Mouse (Mus musculus) kidney, embryonic 15.5 days (tissue): ENCODE data around the gene Top1. TPM values are rescaled to one million over a fixed set of nuclear protein-coding genes. Genes with fewer than 3 reads are reported as not detected.

Experiments used
- ATAC-seq: fragments of 200-750 bp; cut with Nextera tagmentation; replicated peaks from 2 replicates; pipeline ENCODE4 v1.8.0; 2017; ENCODE audit warnings: moderate TSS enrichment; ENCODE audit not compliant: low FRiP score
- H3K27ac ChIP-seq: fragments of 300-500 bp; sonication (generic); 2 replicates; pipeline ENCODE4 v1.5.1; 2015; ENCODE audit warnings: mild to moderate bottlenecking, inconsistent platforms
- H3K27me3 ChIP-seq: fragments of 300-500 bp; sonication (generic); 2 replicates; pipeline ENCODE4 v1.6.1; 2015; ENCODE audit warnings: inconsistent platforms
- H3K36me3 ChIP-seq: fragments of 300-500 bp; sonication (generic); 2 replicates; pipeline ENCODE4 v1.6.1; 2015; ENCODE audit warnings: inconsistent platforms
- H3K4me1 ChIP-seq: fragments of 300-500 bp; sonication (generic); 2 replicates; pipeline ENCODE4 v1.6.1; 2015; ENCODE audit warnings: inconsistent platforms
- H3K4me2 ChIP-seq: fragments of 300-500 bp; sonication (generic); 2 replicates; pipeline ENCODE4 v1.6.1; 2015; ENCODE audit warnings: moderate library complexity, mild to moderate bottlenecking, inconsistent platforms
- H3K4me3 ChIP-seq: fragments of 300-500 bp; sonication (generic); replicated peaks from 2 replicates; pipeline ENCODE4 v1.5.1; 2015; ENCODE audit warnings: mild to moderate bottlenecking, inconsistent platforms
- H3K9ac ChIP-seq: fragments of 300-500 bp; sonication (generic); 2 replicates; pipeline ENCODE4 v1.6.1; 2015; ENCODE audit warnings: mild to moderate bottlenecking, inconsistent platforms
- H3K9me3 ChIP-seq: fragments of 300-500 bp; sonication (generic); replicated peaks from 2 replicates; pipeline ENCODE4 v1.6.1; 2016; ENCODE audit warnings: inconsistent platforms
- WGBS: fragments of 180-500 bp; shearing (Covaris S2); methylation state at CpG from one replicate; pipeline ENCODE4 v1.1.7; 2015; ENCODE audit warnings: mixed read lengths; 5-methylcytosine and 5-hydroxymethylcytosine counted together
- polyA plus RNA-seq: library from polyadenylated mRNA; unstranded; fragments of >200 nt; fragmentation: Nextera tagmentation; extraction: Ambion mirVana; gene quantifications from 2 replicates; pipeline ENCODE4 v1.2.1, GENCODE M21; 2015

Top1 gene
- polyA plus RNA-seq, 1 experiment from 2014 or later, result 92.2 TPM

DNA sequence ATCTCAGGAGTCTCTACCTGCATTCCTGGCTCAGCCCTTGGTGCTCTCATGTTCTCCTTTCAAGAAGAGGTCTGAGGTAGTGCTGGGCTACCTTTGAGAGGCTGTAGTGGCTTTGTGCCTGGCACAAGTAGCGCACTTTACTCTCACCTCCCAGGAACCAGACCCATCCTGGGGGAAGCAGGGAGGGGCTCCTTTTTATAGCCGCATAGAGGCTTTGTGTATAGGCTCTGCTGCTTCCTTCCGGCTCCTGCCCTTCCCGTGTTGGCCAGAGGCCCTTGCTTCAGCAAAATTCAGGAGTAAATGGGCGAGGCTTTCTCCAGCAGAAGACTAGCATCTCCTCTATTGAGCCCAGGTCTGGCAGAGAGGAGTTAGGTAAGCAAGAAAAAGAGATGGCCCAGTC is 92.7 kb downstream of the Top1 start:
- Histone ChIP-seq H3K27ac (peak overlapping the region; percentile 19; the same call in 1 of the 2 replicates), H3K27me3 (no peaks in the 10 kb centered on the region), H3K36me3 (peaks cover 51% of the 10 kb centered on the region), H3K4me2 (no peak overlapping the region), H3K9me3 (no peaks in the 10 kb centered on the region), H3K9ac (no peak overlapping the region), H3K4me3 (no peak overlapping the region), H3K4me1 (peaks cover 85% of the 10 kb centered on the region)
- ATAC-seq, result no peak
- 63% methylated on average over 5 of the region's 5 CpGs for WGBS

- H3K27ac ChIP-seq, result peak overlapping the region; percentile 59
- H3K36me3 ChIP-seq, result peaks cover 41% of the 10 kb centered on the region
- H3K9ac ChIP-seq, result no peak overlapping the region
- no peaks in the 10 kb centered on the region for H3K9me3 ChIP-seq
- H3K4me2 ChIP-seq, result no peak overlapping the region
- H3K4me1 ChIP-seq, result peaks cover 74% of the 10 kb centered on the region
- no peak overlapping the region for H3K4me3 ChIP-seq
- 47% methylated on average over 2 of the region's 2 CpGs for WGBS
- no peaks in the 10 kb centered on the region for H3K27me3 ChIP-seq
- ATAC-seq, result no peak
Observed at GRCm38 (mm10) chr2:160739647-160740356, 94.1 kb downstream of the Top1 start.

DNA sequence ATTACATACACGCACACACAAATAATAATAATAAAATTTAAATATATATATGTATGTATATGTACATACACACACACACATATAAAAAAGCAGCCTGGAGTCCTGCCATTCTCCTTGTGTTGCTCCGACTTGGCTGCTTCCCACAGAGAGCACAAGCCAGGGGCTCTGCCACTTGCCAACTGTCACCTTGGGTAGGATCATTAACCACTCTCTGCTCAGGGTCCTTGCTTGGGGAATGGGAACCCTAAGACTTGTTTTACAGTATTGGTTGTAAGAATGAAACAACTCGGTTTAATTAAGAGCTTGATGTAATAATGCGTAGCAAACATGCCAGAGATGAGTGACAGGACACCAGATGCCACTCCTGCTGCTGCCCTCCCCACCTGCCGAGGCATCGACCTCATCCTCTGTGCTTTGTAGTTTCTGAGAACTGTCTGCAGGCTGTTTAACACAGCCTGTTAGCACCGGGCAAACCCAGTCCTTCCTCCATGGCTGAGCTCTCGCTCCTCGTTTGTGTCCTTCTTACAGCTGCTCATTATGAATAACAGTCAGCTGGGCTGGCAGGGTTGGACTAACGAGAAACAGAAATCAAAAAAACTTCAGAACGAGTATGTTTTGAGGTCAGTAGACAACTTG is 95.0 kb downstream of the Top1 start:
- H3K4me3 ChIP-seq, result no peak overlapping the region
- H3K4me2 ChIP-seq, result no peak overlapping the region
- no peaks in the 10 kb centered on the region for H3K9me3 ChIP-seq
- 73% methylated on average over 11 of the region's 11 CpGs for WGBS
- ATAC-seq, result no peak
- no peaks in the 10 kb centered on the region for H3K27me3 ChIP-seq
- H3K9ac ChIP-seq, result no peak overlapping the region
- H3K4me1 ChIP-seq, result peaks cover 69% of the 10 kb centered on the region
- H3K36me3 ChIP-seq, result peaks cover 34% of the 10 kb centered on the region
- H3K27ac ChIP-seq, result peak overlapping the region; percentile 72

DNA sequence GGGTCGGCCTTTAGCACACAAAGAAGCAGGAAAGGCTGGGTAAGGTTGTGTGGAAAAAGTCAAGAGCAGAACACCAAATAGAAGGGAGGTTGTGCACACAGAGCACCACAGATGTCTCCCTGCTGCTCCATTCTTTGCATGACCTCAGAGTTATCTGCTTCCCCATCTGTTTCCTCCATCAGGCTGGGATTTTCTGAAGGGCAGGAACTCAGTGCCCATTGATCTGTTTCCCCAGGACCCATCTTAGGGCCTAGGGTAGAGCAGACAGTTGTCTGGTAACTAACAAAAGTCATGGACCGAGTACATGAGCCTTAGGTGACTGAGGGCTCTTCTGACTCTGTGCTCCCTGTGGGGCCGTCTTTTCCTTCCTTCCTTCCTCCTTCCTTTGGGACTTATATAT is 95.9 kb downstream of the Top1 start:
- WGBS, result 74% methylated on average over 3 of the region's 3 CpGs
- H3K4me2 ChIP-seq, result no peak overlapping the region
- H3K9me3 ChIP-seq, result no peaks in the 10 kb centered on the region
- 0 out of 2 replicates have a peak, but pooled peaks have one; percentile 22 for ATAC-seq
- H3K4me1 ChIP-seq, result peaks cover 63% of the 10 kb centered on the region
- peak overlapping the region; percentile 72 for H3K27ac ChIP-seq
- no peaks in the 10 kb centered on the region for H3K27me3 ChIP-seq
- peaks cover 32% of the 10 kb centered on the region for H3K36me3 ChIP-seq
- no peak overlapping the region for H3K4me3 ChIP-seq
- H3K9ac ChIP-seq, result no peak overlapping the region

GRCm38 (mm10) chr2:160742161-160742609 is 96.5 kb downstream of the Top1 start:
- no peak overlapping the region for H3K4me2 ChIP-seq
- peaks cover 59% of the 10 kb centered on the region for H3K4me1 ChIP-seq
- H3K9ac ChIP-seq, result no peak overlapping the region
- peaks cover 32% of the 10 kb centered on the region for H3K36me3 ChIP-seq
- 0 out of 2 replicates have a peak, but pooled peaks have one; percentile 16 for ATAC-seq
- no peaks in the 10 kb centered on the region for H3K9me3 ChIP-seq
- H3K27ac ChIP-seq, result peak overlapping the region; percentile 72
- no peaks in the 10 kb centered on the region for H3K27me3 ChIP-seq
- 61% methylated on average over 1 of the region's 1 CpGs for WGBS
- no peak overlapping the region for H3K4me3 ChIP-seq

DNA sequence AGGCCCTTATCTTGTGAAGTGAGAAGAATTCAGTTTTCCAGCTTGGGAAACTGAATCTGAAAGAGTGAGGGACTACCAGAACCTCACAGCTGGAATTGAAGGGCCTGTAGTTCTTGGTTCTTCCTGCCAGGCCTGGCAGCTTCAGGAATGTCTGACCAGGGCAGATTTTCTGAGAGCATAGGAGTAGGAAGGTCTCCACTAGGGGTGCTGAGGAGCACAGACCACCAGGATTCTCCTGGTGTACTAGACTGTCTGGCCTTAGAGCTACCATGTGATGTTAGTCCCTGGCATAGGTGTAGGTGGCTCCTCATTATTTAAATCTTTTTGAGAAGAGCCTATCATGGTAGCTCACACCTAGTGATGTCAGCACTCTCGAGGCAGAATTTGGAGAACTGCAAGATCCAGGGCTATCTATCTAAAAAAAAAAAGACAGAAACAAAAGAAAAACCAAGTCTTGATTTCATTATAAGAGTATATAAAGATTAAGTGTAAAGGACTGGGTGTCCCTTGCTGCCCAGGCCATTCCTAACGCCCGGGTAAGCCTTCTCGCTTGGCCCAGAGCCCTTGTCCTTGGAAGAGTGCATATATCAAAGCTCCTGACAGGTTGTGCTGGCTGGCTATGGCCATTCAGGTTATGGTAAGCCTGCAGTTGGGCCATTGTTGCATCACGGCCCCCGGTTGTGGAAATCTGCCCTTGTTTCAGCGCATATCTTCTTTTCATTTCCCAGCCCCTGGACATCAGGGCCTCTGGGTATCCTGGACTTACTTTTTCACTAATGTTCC is 98.5 kb downstream of the Top1 start:
- 0 out of 2 replicates have a peak, but pooled peaks have one; percentile 40 for ATAC-seq
- Histone ChIP-seq H3K27me3 (no peaks in the 10 kb centered on the region), H3K4me2 (no peak overlapping the region), H3K4me3 (no peak overlapping the region), H3K4me1 (peaks cover 43% of the 10 kb centered on the region), H3K9me3 (no peaks in the 10 kb centered on the region), H3K36me3 (peaks cover 44% of the 10 kb centered on the region), H3K9ac (no peak overlapping the region), H3K27ac (0 out of 2 replicates have a peak overlapping the region, but pooled peaks have one; percentile 18)
- WGBS, result 77% methylated on average over 7 of the region's 7 CpGs

- no peak overlapping the region for H3K4me2 ChIP-seq
- H3K4me3 ChIP-seq, result no peak overlapping the region
- H3K4me1 ChIP-seq, result peaks cover 37% of the 10 kb centered on the region
- 0 out of 2 replicates have a peak overlapping the region, but pooled peaks have one; percentile 18 for H3K27ac ChIP-seq
- no peak for ATAC-seq
- no peaks in the 10 kb centered on the region for H3K9me3 ChIP-seq
- H3K27me3 ChIP-seq, result no peaks in the 10 kb centered on the region
- peaks cover 50% of the 10 kb centered on the region for H3K36me3 ChIP-seq
- H3K9ac ChIP-seq, result no peak overlapping the region
- WGBS, result 80% methylated on average over 5 of the region's 5 CpGs
Observed at GRCm38 (mm10) chr2:160744823-160745210, 99.1 kb downstream of the Top1 start.

DNA sequence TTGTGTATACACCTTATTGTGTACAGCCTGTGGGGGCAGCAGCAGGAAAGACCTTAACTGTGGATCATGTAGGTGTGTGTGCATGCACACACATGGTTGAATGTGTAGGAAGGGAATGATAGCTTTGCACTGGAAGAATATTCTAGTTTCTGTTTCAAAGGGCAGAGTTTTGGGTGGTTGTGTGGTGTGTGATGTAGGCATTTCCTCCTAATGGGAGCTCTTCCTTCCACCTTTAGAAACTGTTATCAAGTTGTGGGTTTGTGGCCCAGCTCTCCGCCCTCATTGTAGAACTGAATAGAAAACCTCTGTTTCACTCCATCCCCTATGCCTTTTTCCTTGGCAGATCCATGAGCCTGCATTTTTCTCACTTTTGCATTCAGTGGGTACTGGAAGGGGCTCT is 99.8 kb downstream of the Top1 start:
- 87% methylated on average over 1 of the region's 1 CpGs for WGBS
- H3K27ac ChIP-seq, result no peak overlapping the region

GRCm38 (mm10) chr2:160746637-160747036 is 100.9 kb downstream of the Top1 start:
- Histone ChIP-seq H3K4me3 (no peak overlapping the region), H3K9ac (no peak overlapping the region), H3K9me3 (no peaks in the 10 kb centered on the region), H3K36me3 (peaks cover 58% of the 10 kb centered on the region), H3K4me2 (no peak overlapping the region), H3K4me1 (peaks cover 19% of the 10 kb centered on the region), H3K27ac (no peak overlapping the region), H3K27me3 (no peaks in the 10 kb centered on the region)
- no peak for ATAC-seq
- WGBS, result 95% methylated on average over 5 of the region's 5 CpGs

More for the DNA sequence above, 99.8 kb downstream of the Top1 start:
- Histone ChIP-seq H3K4me2 (no peak overlapping the region), H3K4me3 (no peak overlapping the region), H3K27me3 (no peaks in the 10 kb centered on the region), H3K4me1 (peaks cover 30% of the 10 kb centered on the region), H3K36me3 (peaks cover 51% of the 10 kb centered on the region), H3K9ac (no peak overlapping the region), H3K9me3 (no peaks in the 10 kb centered on the region)
- ATAC-seq, result no peak

- peaks cover 63% of the 10 kb centered on the region for H3K36me3 ChIP-seq
- H3K4me2 ChIP-seq, result no peak overlapping the region
- no peak for ATAC-seq
- 88% methylated on average over 10 of the region's 10 CpGs for WGBS
- no peak overlapping the region for H3K4me3 ChIP-seq
- H3K27me3 ChIP-seq, result no peaks in the 10 kb centered on the region
- H3K9me3 ChIP-seq, result no peaks in the 10 kb centered on the region
- H3K9ac ChIP-seq, result no peak overlapping the region
- H3K4me1 ChIP-seq, result peaks cover 14% of the 10 kb centered on the region
- no peak overlapping the region for H3K27ac ChIP-seq
Observed at GRCm38 (mm10) chr2:160747075-160747474, 101.4 kb downstream of the Top1 start.

DNA sequence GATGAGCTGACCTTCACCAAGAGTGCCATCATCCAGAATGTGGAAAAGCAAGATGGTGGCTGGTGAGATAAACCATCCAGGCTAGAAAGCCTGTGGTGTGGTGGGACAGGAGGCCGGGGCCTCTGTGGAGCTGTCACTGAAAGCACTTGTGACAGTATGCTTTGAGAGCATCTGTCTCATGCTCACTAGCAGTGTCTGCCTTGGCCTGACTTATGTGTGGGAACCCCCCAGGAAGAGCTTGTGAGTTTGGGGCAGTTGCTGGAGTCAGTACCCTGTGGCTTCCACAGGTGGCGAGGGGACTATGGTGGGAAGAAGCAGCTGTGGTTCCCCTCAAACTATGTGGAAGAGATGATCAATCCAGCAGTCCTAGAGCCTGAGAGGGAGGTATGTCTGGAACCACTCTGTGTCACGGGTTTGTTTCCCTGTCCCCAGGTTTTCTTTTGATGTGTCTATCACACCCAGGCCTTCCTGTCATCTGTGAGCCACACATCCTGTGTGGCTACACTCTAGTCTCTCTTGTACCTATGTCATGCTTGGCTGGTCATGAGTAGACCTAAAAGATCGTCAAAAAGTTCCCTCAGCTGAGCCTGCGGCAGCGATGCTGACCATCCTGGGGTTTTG is 111.0 kb downstream of the Top1 start:
- 76% methylated on average over 6 of the region's 6 CpGs for WGBS
- Histone ChIP-seq H3K4me3 (no peak overlapping the region), H3K27ac (no peak overlapping the region), H3K36me3 (peaks cover 100% of the 10 kb centered on the region), H3K9me3 (no peaks in the 10 kb centered on the region), H3K4me1 (no peaks in the 10 kb centered on the region), H3K4me2 (no peak overlapping the region), H3K9ac (no peak overlapping the region), H3K27me3 (no peaks in the 10 kb centered on the region)
- ATAC-seq, result no peak
